Mouse (Mus musculus) gonadal fat pad, adult 2 months (tissue): ENCODE measurements around the gene Kif12. TPM values are rescaled to one million over a fixed set of nuclear protein-coding genes. Genes with fewer than 3 reads are reported as not detected.

ENCODE experiments used
- DNase-seq: peaks from one replicate; pipeline ENCODE4 v3.0.0-alpha.2; 2012; ENCODE audit warnings: low read depth
- polyA plus RNA-seq: library from polyadenylated mRNA; depleted of rRNA; stranded (reverse); fragments of >200 nt; gene quantifications from 2 replicates; pipeline ENCODE4 v1.2.3, GENCODE M21; 2012; rRNA removed

The Kif12 gene
- 1.4 and 1.9 TPM in 2 replicates for polyA plus RNA-seq

DNA sequence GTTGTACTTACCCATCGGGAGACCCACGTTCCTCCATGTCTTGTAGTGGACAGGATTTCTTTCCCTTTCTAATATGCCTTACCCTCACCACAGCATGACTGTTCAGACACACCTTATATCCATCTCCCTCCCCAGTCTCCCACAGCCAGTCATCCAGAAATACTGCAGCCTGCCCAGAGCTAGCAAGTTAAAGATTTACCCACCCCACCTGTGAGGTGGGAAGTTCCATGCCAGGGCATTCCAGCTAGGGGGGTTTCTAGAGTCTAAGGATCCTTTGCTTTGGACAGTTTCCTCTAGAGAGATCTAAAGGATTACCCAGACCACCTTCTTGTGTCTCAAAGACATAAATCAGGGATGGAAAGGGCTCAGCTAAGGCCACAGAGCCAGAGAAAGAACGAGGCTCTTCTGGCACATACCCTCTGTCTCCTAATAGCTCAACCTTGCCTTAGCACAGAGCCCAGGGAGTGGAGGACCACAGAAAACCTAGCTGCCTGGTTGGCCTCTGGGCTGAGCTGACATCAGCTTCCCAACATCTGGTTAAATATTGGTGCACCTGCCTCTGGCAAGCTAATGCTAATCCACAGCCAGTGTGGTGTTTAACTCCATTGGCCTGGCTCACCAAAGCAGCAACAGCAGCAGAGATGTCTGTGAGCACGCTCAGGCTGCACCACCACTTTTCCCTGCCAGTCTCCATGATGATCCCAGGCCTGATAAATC is at the start of gene Kif12:
Kif12 (minus strand) TSS at position 163 of the 717 bp plus-strand sequence.
- DNase-seq = no peak

DNA sequence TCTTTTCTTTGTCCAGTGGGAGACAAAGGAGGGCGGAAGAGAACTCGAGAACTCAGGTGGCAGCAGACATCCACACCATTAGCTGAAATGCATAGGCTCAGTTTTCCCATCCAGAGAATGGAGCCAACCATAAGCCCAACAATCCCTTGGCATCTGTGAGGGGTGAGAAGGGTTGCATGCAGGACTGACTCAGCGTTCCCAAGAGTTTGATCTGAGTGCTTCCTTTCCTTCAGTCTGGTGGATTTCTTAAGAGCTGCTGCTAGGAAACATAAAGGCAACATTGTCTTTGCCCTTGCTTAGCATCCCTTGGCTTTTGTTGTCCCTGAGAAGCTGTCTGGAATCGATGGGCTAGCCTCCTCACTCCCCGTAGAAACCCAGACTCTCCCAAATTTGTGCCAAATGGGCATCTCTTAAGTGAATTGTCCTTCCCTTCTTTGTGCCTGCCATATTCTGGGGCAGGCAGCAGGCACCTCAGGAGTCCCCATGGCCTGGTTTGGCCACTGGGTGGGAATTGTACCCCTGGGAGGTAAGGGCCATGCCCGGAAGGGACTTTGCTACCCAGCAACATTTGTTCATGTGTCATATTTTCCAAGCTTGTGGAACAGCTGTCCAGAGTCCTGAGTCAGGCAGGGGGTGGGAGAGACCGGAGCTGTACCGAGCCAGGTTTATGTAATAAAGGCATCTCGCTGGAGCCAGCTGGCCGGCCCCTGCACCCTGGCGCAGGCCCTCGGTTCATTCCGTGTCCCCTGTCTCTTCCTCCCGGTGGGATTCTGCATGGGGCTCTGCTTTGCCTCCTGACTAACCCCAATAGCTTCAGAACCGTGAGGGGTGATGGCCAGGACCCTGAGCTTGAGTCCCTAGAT is 49.4 kb upstream of the Kif12 start:
- DNase-seq = no peak

DNA sequence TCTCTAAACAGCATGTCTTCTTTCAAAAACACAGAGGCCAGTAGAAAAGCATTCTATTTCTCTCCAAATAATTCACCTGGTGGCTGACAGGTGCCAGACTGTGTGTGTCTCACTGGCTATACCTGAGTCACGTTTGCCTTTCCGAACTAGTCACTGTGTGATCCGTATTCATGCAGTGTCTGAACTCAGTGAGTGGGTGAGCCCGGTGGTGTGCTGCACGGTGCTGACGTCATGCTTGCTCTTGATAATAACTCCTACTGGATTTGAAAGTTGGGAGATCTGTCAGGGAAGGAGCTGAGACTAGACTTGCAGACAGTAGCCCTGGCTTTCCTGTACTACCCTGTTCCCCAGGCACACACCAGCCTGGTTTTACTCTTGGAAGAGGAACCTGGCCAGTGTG is 47.7 kb upstream of the Kif12 start:
- DNase-seq = no peak

DNA sequence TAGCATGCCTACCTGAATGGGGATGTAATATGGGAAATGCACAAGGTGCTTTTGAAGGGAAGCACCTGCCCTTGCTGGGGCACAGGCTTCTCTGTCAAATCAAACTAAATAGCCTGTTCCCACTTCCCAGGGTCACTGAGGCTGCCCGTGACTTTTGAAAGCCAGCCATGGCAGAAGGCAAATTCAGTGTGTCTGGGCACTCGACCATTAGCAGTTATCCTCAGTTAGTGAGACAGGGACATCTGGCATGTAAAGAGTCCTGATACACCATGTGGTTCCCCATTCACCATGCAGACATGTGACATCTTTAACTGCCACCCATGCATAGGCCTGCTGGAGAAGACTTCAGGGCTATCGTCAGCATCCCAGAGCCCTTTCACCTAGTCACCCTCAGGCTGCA is 47.1 kb upstream of the Kif12 start:
- no peak for DNase-seq

DNA sequence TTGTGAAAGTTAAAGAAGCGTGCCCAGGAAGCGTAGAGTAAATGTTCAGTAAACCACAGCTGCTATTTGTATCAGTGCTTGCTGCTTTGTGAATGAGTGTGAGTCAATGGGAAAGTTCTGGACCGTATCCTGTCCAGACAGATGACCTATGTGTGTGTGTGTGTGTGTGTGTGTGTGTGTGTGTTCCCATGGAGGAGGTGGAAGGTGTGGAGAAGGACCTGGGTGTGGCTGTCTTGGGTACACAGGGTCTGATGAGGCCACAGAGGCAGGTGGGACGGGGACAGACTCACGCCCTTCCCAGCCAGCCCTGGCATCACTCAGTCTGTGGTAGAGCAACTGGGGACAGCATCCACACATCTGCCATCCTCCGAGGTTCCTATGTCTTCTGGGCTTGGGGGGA is 45.6 kb upstream of the Kif12 start:
- DNase-seq = no peak

DNA sequence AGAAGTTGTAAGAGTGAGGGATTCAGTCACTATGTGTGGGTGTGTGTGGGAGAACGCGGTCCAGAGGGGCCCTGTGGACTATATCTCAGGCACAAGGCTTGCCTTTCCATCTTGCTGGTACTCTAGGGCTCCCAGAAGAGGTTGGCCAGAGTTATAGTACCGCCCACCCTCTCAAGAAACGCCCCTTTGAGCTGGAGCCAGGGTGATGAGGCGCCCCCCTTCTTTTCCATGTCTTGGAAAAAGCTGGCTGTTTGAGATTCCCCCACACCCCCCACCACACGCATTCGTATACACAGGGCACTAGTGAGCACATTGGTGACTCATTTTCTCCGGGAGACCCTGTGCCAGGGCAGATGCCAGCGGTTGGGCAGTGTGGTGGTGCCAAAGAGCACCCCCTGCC is 44.6 kb upstream of the Kif12 start:
- DNase-seq = no peak

DNA sequence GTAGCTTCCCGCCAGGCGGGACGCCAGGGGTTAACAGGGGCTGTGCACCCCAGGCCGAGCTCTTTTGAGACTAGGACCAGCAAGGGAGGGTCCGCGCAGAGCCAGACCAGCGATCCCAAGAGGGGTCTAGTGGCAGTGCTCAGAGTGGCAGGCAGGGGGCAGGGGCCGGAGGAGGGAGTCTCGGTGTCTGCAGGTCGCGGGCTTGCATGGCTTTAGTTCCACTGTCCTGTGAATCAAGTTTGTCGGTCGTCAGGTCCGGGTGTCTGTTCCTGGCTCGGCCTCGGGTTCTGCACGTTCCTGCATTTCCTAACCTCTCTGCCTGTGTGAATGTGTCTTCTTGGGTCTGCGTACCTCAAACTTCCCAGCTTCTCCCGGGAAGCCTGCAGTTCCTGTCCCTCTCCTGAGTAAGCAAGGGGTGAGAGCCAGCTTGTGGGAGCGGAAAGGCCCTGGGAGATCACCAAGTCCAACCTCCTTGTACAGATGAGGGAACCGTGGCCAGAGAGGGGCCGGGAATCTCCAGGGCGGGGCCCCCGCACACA is 44.1 kb upstream of the Kif12 start:
- no peak for DNase-seq

DNA sequence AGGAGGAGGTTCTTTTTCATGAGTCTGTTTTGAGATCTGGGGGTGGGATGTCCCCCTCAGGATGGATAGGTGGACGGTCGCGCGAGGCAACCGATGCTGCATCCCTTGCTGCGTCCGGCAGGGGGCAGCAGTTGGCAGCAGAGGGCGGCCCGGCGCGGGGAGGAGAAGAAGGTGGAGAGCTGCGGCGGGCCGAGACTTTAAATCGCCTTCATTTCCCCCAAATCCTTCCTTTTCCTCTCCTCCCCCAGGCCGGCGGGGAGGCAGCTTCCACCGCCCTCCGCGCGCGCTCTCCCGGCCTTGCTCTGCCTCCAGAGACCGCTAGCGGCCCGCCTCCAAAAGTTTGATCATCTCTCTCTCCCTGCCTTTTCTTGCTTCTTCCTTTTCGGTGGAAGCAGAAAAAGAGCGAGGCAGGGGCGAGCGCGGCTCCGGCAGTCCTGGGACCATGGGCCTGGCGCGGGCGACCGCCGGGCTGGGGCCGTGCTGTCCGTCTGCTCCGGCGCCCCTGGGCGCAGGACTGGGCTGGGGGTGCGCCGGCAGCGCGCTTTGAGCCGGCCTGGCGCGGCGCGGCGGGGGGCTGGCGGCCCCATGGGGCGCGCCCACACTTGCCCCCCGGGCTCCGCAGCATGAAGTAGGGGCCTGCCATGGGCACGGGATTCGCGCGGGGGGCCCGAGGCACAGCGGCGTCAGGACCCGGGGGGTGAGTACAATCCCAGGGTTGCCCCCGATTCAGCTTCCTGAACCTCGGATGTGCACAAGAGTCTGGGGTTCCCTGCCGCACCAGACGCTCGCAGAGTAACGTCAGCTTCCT is 43.5 kb upstream of the Kif12 start:
- DNase-seq = no peak

DNA sequence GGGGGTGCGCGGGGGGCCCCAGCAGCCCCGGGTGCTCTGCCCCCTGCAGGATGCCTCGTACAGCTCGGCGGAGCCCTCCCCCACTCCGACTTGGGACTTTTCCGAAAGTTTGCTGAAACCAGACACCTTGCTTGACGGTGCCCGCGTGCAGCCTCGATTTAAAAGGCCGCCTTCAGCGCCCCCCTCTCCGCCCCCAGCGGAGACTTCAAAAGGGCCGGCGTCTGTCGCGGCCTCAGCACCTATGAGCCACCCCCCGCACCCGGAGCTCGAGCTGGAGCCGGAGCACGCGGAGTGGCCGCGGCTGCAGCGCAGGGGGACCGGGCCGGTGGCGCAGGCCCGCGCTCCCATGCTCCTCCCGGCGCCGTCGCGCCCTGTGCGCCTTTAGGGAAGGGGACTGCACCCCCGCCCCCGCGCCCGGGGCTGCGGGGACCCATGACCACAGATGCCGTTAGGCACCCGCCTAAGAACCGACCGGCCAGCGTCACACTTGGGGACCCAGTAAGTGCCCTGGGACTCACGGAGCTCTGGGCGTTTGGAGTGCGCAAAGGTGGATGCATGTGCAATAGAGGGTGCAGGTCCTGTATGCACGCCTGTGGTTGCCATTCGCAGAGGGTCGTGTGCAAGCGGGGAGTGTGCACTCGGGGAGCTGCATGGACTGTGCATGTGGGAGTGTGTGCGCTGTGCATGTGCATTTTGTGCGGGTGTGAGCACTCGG is 42.1 kb upstream of the Kif12 start, which contains the start of gene Col27a1:
Col27a1 (plus strand) TSS at position 98 of the 715 bp plus-strand sequence.
- DNase-seq = no peak

DNA sequence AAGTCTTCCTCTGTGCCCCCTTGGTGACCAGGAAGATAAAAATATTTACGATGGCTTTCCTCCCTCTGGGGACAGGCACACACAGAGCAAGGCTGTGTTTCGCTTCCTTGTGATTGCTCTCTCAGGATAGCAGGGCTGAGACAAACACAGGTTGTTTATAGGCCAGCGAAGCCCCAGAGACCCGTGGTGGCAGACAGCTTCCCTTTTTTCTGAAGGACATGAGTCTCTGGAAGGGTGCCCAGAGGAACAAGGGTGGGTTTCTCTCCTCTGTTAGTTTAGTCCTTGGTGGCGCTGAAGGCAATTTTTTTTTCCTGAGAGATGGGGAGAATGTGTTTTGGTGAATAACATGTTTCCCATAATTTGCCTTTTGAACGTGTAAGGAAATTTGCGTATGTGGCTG is 33.7 kb upstream of the Kif12 start:
- DNase-seq = no peak

DNA sequence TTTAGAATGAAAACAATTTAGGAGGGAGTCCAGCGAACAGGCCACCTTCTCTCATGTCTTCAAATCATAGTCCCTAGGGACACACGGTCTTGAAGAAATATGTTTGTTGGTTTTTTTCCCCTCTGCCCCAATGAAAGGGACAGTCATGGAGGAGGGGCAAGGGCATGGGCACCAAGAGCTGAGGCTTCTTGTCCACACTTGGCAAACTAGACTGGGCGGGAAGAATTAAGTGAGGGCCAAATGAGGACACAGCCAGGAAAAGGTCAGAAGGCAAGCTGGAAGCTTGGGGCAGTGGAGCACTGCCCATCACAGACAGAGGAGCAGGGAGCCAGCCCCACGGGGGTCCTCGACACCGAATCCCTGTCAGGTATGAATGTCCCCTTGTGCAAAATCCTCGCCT is 31.9 kb upstream of the Kif12 start:
- DNase-seq = no peak

DNA sequence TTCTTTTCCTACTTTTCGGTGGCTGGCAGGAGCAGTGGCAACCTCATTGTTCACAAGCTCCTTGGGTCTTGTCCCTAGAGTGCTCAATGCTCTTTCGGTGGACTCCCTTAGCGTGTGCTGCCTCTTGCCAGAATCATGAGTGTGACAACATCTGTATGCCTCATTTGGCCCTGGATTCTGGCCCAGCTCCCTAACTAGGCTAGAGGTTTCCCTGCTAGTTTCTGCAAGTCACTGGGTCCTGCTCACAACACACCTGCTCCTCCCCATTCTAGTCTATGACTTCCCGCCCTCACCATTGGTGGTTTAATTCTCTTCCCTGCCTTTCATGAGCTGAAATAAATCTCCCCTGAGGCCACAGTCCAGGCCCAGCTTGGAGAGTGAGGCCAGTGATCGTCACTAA is 27.4 kb upstream of the Kif12 start:
- peak; percentile 16 for DNase-seq

DNA sequence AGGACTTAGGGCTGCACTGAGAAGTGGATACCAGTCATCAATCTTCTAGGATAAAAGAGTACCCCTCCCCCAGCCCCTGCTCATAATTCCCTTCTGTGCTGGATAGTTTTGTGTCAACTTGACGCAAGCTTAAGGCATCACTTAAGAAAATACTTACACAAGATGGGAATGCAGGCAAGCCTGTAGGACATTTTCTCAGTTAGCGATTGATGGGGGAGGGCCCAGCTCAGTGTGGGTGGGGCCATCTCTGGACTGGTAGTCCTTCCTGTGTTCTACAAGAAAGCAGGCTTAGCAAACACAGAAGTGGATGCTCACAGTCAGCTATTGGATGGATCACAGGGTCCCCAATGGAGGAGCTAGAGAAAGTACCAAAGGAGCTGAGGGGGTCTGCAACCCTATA is 22.4 kb upstream of the Kif12 start:
- DNase-seq = no peak

DNA sequence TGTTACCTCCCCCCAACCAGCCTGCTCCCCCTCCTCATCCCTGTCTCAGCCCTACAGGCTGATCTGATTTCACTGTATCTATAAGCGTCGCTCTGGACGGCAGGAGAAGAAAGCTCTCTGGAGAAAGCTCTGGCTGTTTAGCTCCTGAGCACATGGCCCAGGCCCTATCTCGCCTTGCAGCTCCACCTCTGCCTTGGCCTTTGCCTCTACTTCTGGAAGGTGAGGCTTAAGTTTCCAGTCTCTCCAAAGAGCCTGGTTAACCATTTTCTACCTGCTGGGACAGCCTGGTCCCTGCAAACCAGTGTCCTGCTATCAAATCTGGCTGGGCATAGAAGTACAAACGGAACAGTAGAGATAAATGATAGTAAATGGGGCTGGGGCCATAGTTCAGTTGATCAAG is 19.7 kb upstream of the Kif12 start:
- DNase-seq = no peak

DNA sequence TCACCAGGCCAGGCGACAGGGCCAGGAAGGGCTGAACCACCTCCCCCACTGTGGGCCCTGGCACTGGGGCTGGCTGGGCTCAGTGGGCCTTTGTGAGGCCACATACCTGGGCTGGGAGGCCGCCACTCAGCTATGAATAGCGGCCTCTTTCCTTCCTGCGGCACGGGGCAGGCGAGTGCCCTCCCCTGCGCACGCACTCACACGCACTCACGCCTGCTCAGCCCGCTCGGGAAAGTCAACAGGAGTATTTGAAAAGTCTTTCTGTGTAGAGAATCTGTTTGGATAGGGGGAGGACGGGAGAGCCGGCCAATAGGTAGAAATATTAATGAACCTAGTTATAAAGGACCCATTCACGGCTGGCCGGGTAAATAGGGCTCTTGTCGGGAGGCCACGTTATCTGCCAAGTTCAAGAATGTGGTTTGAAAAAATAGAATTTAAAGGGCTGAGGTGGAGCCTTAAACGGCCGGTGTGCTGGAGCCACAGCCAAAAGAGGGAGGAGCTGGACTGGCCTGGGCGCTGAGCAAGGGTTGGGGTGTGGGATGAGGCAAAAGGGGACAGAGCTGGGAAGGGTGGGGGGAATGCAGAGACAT is 14.4 kb upstream of the Kif12 start:
- DNase-seq = no peak

DNA sequence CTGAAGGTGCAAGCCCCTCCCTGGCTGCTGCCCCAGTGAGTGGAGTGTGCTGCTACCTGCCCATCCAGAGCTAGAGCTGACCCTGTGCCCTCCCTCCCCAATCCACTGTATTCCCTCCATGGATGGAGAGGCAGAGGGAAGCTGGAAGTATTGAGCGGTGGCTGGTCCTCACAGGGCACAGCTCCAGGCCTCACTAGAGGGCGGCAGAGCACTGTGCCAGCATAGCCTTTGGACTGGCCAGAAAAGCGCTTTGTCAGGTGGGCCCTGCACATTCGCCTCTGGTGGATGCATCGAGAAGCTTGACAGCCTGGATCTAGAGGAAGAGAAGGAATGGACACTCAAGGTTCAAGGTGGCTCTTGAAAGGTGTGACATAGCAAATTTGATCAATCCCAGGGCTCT is 9.6 kb upstream of the Kif12 start:
- DNase-seq = no peak

DNA sequence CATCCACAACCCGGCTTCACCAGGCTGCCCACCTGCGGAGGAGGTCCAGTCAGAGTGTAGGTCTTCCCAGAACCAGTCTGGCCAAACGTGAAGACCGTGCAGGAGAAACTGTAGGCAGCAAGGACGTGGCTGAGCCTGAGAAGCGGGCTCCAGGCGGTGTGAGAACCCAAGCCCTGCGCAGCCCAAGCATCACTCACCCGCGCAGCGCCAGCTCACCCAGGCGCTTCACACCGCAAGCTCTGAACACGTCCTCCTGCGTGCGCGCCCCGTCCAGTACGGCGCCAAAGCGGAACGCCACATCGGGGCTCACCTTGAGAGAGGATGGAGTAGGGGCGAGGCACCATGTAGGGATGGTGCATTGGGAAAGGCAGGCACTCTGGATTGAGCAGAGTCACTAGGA is 809 bp downstream of the Kif12 start:
- no peak for DNase-seq

DNA sequence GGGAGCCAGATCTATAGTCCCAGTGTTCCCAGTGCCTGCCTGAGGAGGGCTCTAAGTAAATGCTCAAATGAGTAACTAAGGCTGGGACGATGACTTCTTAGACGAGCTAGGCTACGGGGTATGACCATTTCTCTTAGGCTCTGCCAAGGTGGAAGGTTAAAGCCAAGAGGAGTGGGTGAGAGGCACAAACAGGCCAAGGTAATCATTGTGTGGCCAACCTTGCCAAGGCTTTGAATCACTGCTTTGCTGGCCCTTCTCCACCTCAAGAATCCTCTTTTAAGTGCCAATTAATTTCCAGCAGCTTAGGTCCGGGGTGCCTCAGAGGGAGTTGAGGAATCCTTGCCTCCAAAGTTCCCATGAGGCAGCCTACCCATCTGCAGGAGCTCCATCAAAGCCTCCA is 1.9 kb downstream of the Kif12 start:
- peak; percentile 13 for DNase-seq

DNA sequence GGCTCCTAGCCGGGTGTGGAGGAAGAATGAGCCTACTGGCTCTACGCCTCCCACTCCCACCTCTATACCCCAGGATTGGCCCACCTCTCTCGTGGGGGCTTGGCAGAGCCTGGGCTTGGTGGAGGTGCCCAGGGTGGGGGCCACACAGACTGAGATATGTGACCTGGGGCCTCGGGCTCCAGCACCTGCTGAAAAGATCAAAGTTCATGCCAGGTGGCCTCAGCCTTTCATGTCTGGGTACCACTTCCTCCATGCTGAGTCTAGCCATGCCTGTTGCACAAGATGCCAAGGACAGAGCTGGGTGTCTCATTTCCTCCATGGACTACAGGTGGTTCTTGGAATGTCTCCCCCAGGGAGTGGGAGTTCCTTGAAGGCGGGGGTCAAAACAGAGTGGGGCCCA is 5.6 kb downstream of the Kif12 start:
- DNase-seq = no peak

DNA sequence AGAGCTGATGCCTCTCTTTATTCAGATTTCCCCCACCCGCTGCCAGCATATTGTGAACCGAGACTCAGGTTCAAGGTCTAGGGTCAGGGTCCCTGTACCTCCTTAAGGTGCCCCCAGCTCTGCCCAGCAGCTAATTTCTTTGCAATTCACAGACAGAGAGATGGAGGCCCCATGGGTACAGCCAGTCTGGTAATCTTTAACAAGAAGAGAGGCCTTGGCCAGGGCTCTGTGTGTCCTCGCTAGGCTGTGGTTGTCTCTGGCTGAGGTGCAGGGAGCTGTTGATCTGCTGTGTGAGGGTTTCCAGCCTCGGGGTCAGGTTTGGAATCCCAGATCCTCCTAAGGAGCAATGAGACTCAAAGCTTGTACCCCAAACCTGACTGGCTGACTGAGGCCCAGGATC is 6.3 kb downstream of the Kif12 start:
- no peak for DNase-seq

DNA sequence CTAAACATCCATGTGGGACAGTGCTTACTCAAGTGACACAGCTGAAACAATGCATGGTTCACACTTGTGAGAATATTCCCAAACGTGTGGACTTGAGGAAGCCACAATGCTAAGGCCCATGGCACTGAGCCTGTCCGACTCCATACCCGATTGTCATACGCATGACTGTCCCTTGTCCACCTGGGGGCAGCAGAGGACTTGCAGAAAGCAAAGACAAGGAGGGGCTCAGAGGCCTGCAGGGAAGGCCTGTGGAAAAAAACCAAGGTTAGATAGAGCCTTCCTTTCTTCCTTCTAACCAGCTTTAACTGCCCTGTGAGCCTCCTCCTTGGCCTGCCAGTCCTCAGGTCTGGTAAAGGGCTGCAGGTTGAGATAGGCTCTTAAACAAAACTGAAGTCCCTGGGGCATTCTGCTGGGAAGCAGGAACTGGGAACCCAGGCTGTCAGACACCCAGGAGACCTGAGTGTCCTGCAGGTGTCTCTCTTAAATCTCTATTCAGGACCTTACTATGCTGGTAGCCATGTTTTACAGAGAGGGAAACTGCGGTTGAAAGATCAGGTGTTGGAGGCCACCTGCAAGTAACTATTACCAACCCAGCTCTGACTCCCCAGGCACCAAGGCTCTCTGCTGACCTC is 12.9 kb downstream of the Kif12 start:
- DNase-seq = no peak
